Mouse (Mus musculus): ENCODE results near the gene Scfd2. TPM values are rescaled to one million over a fixed set of nuclear protein-coding genes. Genes with fewer than 3 reads are reported as not detected.
A peak's percentile ranks its signal among the peaks of the same experiment; 100 is the strongest.

Scfd2 gene
- polyA plus RNA-seq, 1 experiment from 2014 or later, result 17.1 TPM

DNA sequence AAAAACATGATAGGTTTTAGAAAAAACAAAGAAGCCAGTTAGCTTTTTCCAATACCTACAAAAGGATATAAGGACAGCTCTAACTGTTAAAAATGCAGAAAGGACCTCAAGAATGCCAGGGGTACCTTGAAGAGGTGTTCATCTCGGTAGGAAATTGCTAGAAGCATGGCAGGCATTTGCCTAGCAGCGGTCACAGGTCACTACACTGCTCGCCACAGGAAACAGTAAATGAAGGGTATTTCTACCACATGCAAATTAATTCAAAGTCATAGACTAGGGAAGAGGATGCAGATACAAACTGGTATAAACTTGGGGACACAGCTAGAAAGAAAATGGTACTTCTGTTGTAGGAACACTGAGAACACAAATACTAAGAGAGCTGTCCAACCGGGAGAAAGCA lies 180.7 kb downstream of the Scfd2 start:
- Histone ChIP-seq H3K27ac (no peak overlapping the region), H3K4me2 (replicated peaks) (no peak overlapping the region), H3K9me3 (replicated peaks) (no peaks in the 10 kb centered on the region), H3K4me3 (no peak overlapping the region), H3K9ac (no peak overlapping the region), H3K4me1 (peaks cover 8% of the 10 kb centered on the region; the same call in 1 of the 2 replicates), H3K36me3 (no peaks in the 10 kb centered on the region), H3K27me3 (no peaks in the 10 kb centered on the region)
- no peak for ATAC-seq (ENCODE audit: low FRiP score)
- 77% methylated on average over 4 of the region's 4 CpGs for WGBS

DNA sequence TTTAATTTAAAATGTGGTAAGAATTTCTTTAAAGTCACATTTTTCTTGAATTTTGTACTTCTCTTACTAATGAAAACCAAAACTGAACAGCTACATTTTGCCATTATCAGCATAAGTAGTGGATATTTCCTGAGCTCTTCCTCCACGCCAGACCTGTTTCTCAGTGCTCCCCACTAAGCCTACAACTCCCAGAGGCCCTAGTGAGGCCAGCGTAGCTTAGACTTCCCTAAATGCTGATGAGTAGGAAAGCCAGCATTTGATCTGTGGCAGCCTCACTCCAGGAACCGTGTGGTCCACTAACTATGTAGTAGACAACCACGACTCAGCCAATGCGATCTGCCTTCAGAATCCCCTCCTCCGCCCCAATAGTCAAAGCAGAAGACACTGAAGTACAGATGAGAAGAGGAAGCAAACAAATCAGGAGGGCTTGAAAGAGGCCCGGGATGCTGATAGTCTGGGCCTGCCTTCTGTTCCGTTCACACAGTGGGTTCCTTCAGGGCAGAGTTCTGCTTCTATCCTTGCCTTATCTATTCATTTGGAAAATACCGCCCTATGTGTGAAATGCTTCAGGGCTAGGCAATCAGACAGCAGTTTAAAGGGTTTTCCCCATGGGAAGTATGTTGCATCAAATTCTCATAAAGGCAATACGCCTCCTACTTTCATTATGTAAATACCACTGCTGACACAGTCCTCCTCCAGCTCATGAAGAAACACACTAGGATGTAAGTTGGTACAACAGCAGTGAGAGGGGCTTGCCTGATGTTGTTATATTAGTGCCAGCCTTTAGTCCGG lies 183.3 kb downstream of the Scfd2 start:
- Histone ChIP-seq H3K36me3 (no peaks in the 10 kb centered on the region), H3K4me1 (peaks cover 8% of the 10 kb centered on the region; the same call in 1 of the 2 replicates), H3K27ac (peak overlapping the region; percentile 17), H3K27me3 (no peaks in the 10 kb centered on the region), H3K4me3 (no peak overlapping the region), H3K9ac (no peak overlapping the region), H3K4me2 (replicated peaks) (no peak overlapping the region), H3K9me3 (replicated peaks) (no peaks in the 10 kb centered on the region)
- no peak for ATAC-seq (ENCODE audit: low FRiP score)
- WGBS, result 75% methylated on average over 11 of the region's 11 CpGs

DNA sequence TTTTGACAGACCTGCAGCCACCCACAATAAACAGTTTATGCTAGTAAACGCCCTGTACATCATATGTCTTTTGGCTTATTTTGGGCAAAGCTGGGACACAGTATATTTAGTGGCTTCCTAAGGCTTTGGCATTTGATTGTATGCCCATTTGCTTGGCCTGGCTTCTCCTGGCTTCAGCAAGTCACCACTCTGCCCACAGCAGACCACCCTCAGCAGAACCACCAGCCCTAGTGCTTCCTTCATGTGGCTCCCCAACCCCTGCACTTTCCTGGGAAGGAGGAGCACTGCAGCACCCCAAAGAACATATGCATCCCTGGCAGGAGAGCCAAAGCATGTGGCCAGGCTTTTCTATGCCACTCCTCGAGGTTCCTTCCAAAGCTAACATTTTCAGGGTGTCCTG lies 188.5 kb downstream of the Scfd2 start:
- Histone ChIP-seq H3K36me3 (no peaks in the 10 kb centered on the region), H3K4me3 (no peak overlapping the region), H3K27ac (no peak overlapping the region), H3K9me3 (replicated peaks) (no peaks in the 10 kb centered on the region), H3K4me1 (peaks cover under 1% of the 10 kb centered on the region; the same call in 1 of the 2 replicates), H3K9ac (no peak overlapping the region), H3K4me2 (replicated peaks) (no peak overlapping the region), H3K27me3 (no peaks in the 10 kb centered on the region)
- WGBS, result 63% methylated on average over 2 of the region's 2 CpGs
- no peak for ATAC-seq (ENCODE audit: low FRiP score)

- Histone ChIP-seq H3K27me3 (no peaks in the 10 kb centered on the region), H3K4me3 (no peak overlapping the region), H3K9me3 (replicated peaks) (no peaks in the 10 kb centered on the region), H3K27ac (no peak overlapping the region), H3K9ac (no peak overlapping the region), H3K4me2 (replicated peaks) (no peak overlapping the region), H3K36me3 (no peaks in the 10 kb centered on the region), H3K4me1 (peaks cover 5% of the 10 kb centered on the region)
- no peak for ATAC-seq (ENCODE audit: low FRiP score)
Measured at GRCm38 (mm10) chr5:74342557-74342956, 189.0 kb downstream of the Scfd2 start.

- H3K27ac ChIP-seq, result no peak overlapping the region
- 89% methylated on average over 3 of the region's 3 CpGs for WGBS
- H3K27me3 ChIP-seq, result no peaks in the 10 kb centered on the region
- no peaks in the 10 kb centered on the region for H3K36me3 ChIP-seq
- H3K4me1 ChIP-seq, result peaks cover 12% of the 10 kb centered on the region
- no peak overlapping the region for H3K9ac ChIP-seq
- ATAC-seq (ENCODE audit: low FRiP score), result no peak
- no peak overlapping the region for H3K4me3 ChIP-seq
- no peak overlapping the region for H3K4me2 ChIP-seq (replicated peaks)
- H3K9me3 ChIP-seq (replicated peaks), result no peaks in the 10 kb centered on the region
Measured at GRCm38 (mm10) chr5:74337491-74337890, 194.1 kb downstream of the Scfd2 start.

DNA sequence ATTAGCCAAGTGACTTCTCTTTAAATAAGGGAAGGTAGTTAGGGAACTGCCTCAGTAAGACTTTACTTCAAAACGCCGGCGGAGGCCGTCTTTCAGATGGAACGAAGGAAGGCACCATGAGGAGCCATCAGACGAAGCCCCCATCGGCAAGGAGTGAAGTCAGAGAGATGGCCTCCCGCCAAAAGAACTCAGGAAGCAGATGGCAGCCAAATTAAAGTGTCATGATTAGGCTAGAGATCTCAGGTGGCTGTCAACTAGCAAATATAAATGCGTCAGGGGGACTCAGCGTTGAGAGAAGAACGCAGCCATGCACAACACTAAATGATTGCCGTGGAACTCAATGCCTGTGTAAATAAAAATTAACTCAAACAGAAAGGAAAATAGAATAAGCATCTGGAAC lies 194.8 kb downstream of the Scfd2 start:
- peak; percentile 48; the same call in 1 of the 2 replicates for ATAC-seq (ENCODE audit: low FRiP score)
- 61% methylated on average over 12 of the region's 12 CpGs for WGBS
- Histone ChIP-seq H3K4me2 (replicated peaks) (no peak overlapping the region), H3K4me1 (peaks cover 12% of the 10 kb centered on the region), H3K4me3 (no peak overlapping the region), H3K9ac (no peak overlapping the region), H3K27ac (no peak overlapping the region), H3K9me3 (replicated peaks) (no peaks in the 10 kb centered on the region), H3K27me3 (no peaks in the 10 kb centered on the region), H3K36me3 (no peaks in the 10 kb centered on the region)

DNA sequence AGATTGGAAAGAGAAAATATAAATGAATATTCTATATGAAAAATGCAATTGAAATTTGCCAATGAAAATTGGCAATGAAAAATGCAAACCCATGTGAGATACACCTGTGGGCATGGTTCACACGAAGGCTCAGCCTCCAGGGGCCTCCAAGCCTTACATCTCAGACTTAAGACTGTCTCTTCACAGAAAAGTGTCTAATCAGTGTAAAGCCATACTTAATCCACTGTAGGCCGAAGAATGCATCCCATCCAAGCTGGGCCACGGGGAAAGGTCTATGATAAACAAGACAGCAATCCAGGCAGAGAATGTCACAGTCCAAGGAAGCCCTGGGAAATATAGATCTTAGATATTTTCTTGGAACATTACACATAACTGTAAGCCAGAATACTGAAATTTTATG lies 198.3 kb downstream of the Scfd2 start:
- H3K4me1 ChIP-seq, result peaks cover 12% of the 10 kb centered on the region
- no peak overlapping the region for H3K9ac ChIP-seq
- H3K36me3 ChIP-seq, result no peaks in the 10 kb centered on the region
- no peak overlapping the region for H3K27ac ChIP-seq
- H3K9me3 ChIP-seq (replicated peaks), result no peaks in the 10 kb centered on the region
- WGBS, result 66% methylated on average over 3 of the region's 3 CpGs
- ATAC-seq (ENCODE audit: low FRiP score), result no peak
- H3K4me3 ChIP-seq, result no peak overlapping the region
- H3K27me3 ChIP-seq, result no peaks in the 10 kb centered on the region
- no peak overlapping the region for H3K4me2 ChIP-seq (replicated peaks)

DNA sequence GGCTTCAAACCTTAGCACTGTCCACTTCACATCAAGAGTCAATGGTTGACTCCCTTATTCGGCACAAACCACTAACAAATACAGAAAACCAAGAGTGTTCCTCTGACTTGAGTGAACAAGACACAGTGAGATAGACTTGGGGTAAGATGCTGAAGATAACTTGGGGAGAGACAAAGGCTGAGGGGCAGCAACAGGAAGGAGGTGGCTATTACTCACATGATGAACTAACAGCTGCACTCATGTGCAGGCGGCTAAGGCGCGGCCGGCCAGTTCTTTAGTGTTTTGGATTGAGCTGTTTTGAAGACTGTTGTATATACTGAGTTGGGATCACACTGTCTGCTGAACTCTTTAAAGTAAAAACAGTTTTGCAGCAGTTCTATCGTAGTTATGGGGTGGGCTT lies 205.3 kb downstream of the Scfd2 start:
- no peaks in the 10 kb centered on the region for H3K36me3 ChIP-seq
- no peaks in the 10 kb centered on the region for H3K9me3 ChIP-seq (replicated peaks)
- no peak for ATAC-seq (ENCODE audit: low FRiP score)
- H3K4me1 ChIP-seq, result no peaks in the 10 kb centered on the region
- no peak overlapping the region for H3K27ac ChIP-seq
- WGBS, result 95% methylated on average over 6 of the region's 6 CpGs
- no peaks in the 10 kb centered on the region for H3K27me3 ChIP-seq
- H3K9ac ChIP-seq, result no peak overlapping the region
- no peak overlapping the region for H3K4me2 ChIP-seq (replicated peaks)
- H3K4me3 ChIP-seq, result no peak overlapping the region

GRCm38 (mm10) chr5:74321010-74321746 lies 210.4 kb downstream of the Scfd2 start:
- 83% methylated on average over 10 of the region's 10 CpGs for WGBS
- Histone ChIP-seq H3K27ac (no peak overlapping the region), H3K9me3 (replicated peaks) (no peaks in the 10 kb centered on the region), H3K27me3 (no peaks in the 10 kb centered on the region), H3K4me1 (no peaks in the 10 kb centered on the region), H3K4me3 (no peak overlapping the region), H3K9ac (no peak overlapping the region), H3K36me3 (no peaks in the 10 kb centered on the region), H3K4me2 (replicated peaks) (no peak overlapping the region)
- ATAC-seq (ENCODE audit: low FRiP score), result no peak

DNA sequence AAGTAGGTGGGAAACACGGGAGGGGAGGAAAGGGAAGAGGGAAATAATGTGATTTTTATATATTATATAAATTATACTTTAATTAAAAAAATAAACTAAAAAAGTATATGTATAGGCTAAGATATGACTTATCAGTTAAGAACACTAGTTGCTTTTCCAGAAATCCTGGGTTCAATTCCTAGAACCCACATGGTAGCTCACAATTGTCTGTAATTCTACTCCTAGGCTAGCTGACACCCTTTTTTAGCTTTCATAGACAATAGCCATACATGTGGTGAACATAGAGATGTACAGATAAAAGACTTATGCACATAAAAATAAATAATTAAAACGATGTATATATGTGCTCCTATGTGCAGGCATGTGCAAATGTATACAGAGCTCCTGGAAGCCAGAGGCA lies 212.0 kb downstream of the Scfd2 start:
- no peak overlapping the region for H3K27ac ChIP-seq
- WGBS, result 78% methylated on average over 2 of the region's 2 CpGs
- no peak overlapping the region for H3K9ac ChIP-seq
- peaks cover under 1% of the 10 kb centered on the region for H3K4me1 ChIP-seq
- no peaks in the 10 kb centered on the region for H3K9me3 ChIP-seq (replicated peaks)
- ATAC-seq (ENCODE audit: low FRiP score), result no peak
- H3K36me3 ChIP-seq, result no peaks in the 10 kb centered on the region
- no peak overlapping the region for H3K4me2 ChIP-seq (replicated peaks)
- H3K27me3 ChIP-seq, result no peaks in the 10 kb centered on the region
- no peak overlapping the region for H3K4me3 ChIP-seq

GRCm38 (mm10) chr5:74317174-74317573 lies 214.4 kb downstream of the Scfd2 start:
- 84% methylated on average over 3 of the region's 3 CpGs for WGBS
- Histone ChIP-seq H3K27me3 (peaks cover 2% of the 10 kb centered on the region; the same call in 1 of the 2 replicates), H3K9me3 (replicated peaks) (no peaks in the 10 kb centered on the region), H3K4me2 (replicated peaks) (no peak overlapping the region), H3K4me3 (no peak overlapping the region), H3K4me1 (peaks cover 3% of the 10 kb centered on the region), H3K9ac (no peak overlapping the region), H3K27ac (no peak overlapping the region), H3K36me3 (no peaks in the 10 kb centered on the region)
- ATAC-seq (ENCODE audit: low FRiP score), result no peak

- no peak overlapping the region for H3K27ac ChIP-seq
- H3K9me3 ChIP-seq (replicated peaks), result no peaks in the 10 kb centered on the region
- no peak overlapping the region for H3K9ac ChIP-seq
- H3K27me3 ChIP-seq, result peaks cover 2% of the 10 kb centered on the region; the same call in 1 of the 2 replicates
- no peak overlapping the region for H3K4me3 ChIP-seq
- no peak for ATAC-seq (ENCODE audit: low FRiP score)
- no peaks in the 10 kb centered on the region for H3K36me3 ChIP-seq
- peaks cover 3% of the 10 kb centered on the region for H3K4me1 ChIP-seq
- no peak overlapping the region for H3K4me2 ChIP-seq (replicated peaks)
- 93% methylated on average over 11 of the region's 11 CpGs for WGBS
Measured at GRCm38 (mm10) chr5:74316333-74316945, 215.1 kb downstream of the Scfd2 start.
